12 mouse cellular contexts compared by ENCODE assay signal in the genomic region with DNA sequence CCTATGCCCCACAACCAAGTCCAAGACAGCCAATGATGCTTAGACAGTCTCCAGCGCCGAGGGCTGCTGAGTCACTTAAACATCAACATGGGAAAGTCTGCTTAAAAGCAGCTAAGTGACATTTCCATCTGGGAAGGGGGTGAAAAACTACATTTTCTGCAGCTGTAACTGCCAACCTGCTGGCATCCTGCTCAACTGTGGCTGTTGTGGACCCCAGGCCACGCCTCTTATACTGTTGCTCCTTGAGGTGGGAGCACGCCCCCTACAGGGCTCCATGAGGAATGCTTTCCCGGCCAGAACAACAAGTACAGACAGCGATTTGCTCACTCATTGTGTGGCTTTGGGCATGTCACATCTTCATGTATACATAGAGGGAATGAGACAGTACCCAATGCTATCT. TPM values are rescaled to one million over a fixed set of nuclear protein-coding genes. Genes with fewer than 3 reads are reported as not detected.
DNase-seq lines count a peak whose midpoint lies in the region; ATAC-seq and TF ChIP-seq lines count a peak whose summit lies in the region.
"Had no signal": no experiment of that assay in that cellular context is flagged by ENCODE, and none has a peak within 500 bp of the region (broad histone marks: within the 10 kb centered on the region; RNA-seq: fewer than 3 reads in every experiment).

No protein-coding gene starts in this region.

- peak; percentile 58 for TF ChIP-seq CTCF in kidney, postnatal 0 days (IDR thresholded peaks at IDR 0.05; ENCODE audit: low read depth)

- no peak overlapping the region for H3K9ac ChIP-seq in kidney, postnatal 0 days (ENCODE audit: low read depth, low read length)
- H3K9ac ChIP-seq: hindbrain, embryonic 15.5 days; midbrain, embryonic 15.5 days had no signal

- peak; percentile 26 for DNase-seq in cerebellum, adult 9-10 months
- no peak for DNase-seq in cerebellum, postnatal 4 days (ENCODE audit: low spot score in 2 of 2)
- DNase-seq in kidney, postnatal 0 days (ENCODE audit: low spot score) = no peak
- no peak for DNase-seq in kidney, postnatal 36 days
- DNase-seq in thymus, postnatal 0 days (ENCODE audit: low spot score) = peak; percentile 48
- DNase-seq in thymus, postnatal 36 days = no peak
- DNase-seq in embryonic facial prominence, embryonic 10.5 days (ENCODE audit: low spot score) = no peak
- DNase-seq: cerebellum, postnatal 10 days; gastrocnemius, postnatal 10 days had no signal

- no peak overlapping the region for H3K27ac ChIP-seq in kidney, postnatal 0 days
- no peak overlapping the region for H3K27ac ChIP-seq in embryonic facial prominence, embryonic 10.5 days (replicated peaks)
- H3K27ac ChIP-seq: hindbrain, embryonic 15.5 days; midbrain, embryonic 15.5 days had no signal

- H3K9me3 ChIP-seq in kidney, postnatal 0 days (replicated peaks; ENCODE audit: low read length) = no peaks in the 10 kb centered on the region
- H3K9me3 ChIP-seq in embryonic facial prominence, embryonic 10.5 days = no peaks in the 10 kb centered on the region
- H3K9me3 ChIP-seq: hindbrain, embryonic 15.5 days; midbrain, embryonic 15.5 days had no signal

- H3K27me3 ChIP-seq in kidney, postnatal 0 days (ENCODE audit: insufficient read depth, low read length) = no peaks in the 10 kb centered on the region
- H3K27me3 ChIP-seq in embryonic facial prominence, embryonic 10.5 days (replicated peaks; ENCODE audit: low read depth, poor library complexity, severe bottlenecking) = peaks cover 11% of the 10 kb centered on the region; the same call in 1 of the 2 replicates
- H3K27me3 ChIP-seq: hindbrain, embryonic 15.5 days; midbrain, embryonic 15.5 days had no signal

- H3K4me1 ChIP-seq in kidney, postnatal 0 days (replicated peaks; ENCODE audit: insufficient read depth, low read length) = 0 out of 2 replicates have a peak, but pooled peaks cover 5% of the 10 kb centered on the region
- peaks cover 14% of the 10 kb centered on the region for H3K4me1 ChIP-seq in embryonic facial prominence, embryonic 10.5 days
- H3K4me1 ChIP-seq: midbrain, embryonic 15.5 days had no signal

- no peaks in the 10 kb centered on the region for H3K36me3 ChIP-seq in kidney, postnatal 0 days (ENCODE audit: insufficient read depth, low read length)
- H3K36me3 ChIP-seq in embryonic facial prominence, embryonic 10.5 days (replicated peaks) = no peaks in the 10 kb centered on the region
- H3K36me3 ChIP-seq: midbrain, embryonic 15.5 days had no signal

- no peak overlapping the region for H3K4me2 ChIP-seq in kidney, postnatal 0 days (ENCODE audit: low read length)
- H3K4me2 ChIP-seq: hindbrain, embryonic 15.5 days; midbrain, embryonic 15.5 days had no signal

- ATAC-seq in kidney, postnatal 0 days (replicated peaks; ENCODE audit: low FRiP score, low read depth) = no peak
- no peak for ATAC-seq in erythroid progenitor cell, adult 5-6 weeks (replicated peaks; ENCODE audit: low FRiP score, poor library complexity, severe bottlenecking)
- ATAC-seq: midbrain, embryonic 15.5 days had no signal

- WGBS in kidney, postnatal 0 days = 61% methylated on average over 6 of the region's 6 CpGs
- 61% methylated on average over 6 of the region's 6 CpGs for WGBS in embryonic facial prominence, embryonic 10.5 days

- no peak overlapping the region for H3K4me3 ChIP-seq in kidney, postnatal 0 days (replicated peaks; ENCODE audit: low read depth, low read length)
- no peak overlapping the region for H3K4me3 ChIP-seq in embryonic facial prominence, embryonic 10.5 days
- H3K4me3 ChIP-seq: hindbrain, embryonic 15.5 days; midbrain, embryonic 15.5 days had no signal

RNA-seq across cellular contexts. Expression of gene Tbc1d7, which starts 25.9 kb away (rescaled TPM):
- polyA plus RNA-seq in kidney, postnatal 0 days (2015; fragmentation: Nextera tagmentation; extraction: Ambion mirVana) = 51.9 and 52.0 TPM in 2 replicates
- 34.3 and 35.0 TPM in 2 replicates for polyA plus RNA-seq in thymus, postnatal 0 days (2015; fragmentation: Nextera tagmentation; extraction: Ambion mirVana)
- polyA plus RNA-seq in embryonic facial prominence, embryonic 10.5 days (2016; fragmentation: Nextera tagmentation; extraction: Ambion mirVana) = 62.9 and 64.8 TPM in 2 replicates
- 1.4 TPM in 1 of 2 replicates, not detected in the other for total RNA-seq in erythroid progenitor cell, adult 5-6 weeks (2015; ENCODE audit: low replicate concordance)
- 1.4 TPM in 1 of 2 replicates, not detected in the other for total RNA-seq in erythroid progenitor cell, adult 5-6 weeks (2017; ENCODE audit: low replicate concordance)

Comparison
In these comparisons a context has a peak if more than half of its experiments do, and no peak if none do; other contexts are left out.
1. DNase-seq: peak in cerebellum, adult 9-10 months (single experiment) and thymus, postnatal 0 days (single experiment); none in cerebellum, postnatal 4 days (0 of 2), kidney, postnatal 0 days (single experiment), kidney, postnatal 36 days (0 of 2), thymus, postnatal 36 days (0 of 2) and embryonic facial prominence, embryonic 10.5 days (single experiment).